Mouse (Mus musculus): Measurements from ENCODE around the gene Epha1. TPM values are rescaled to one million over a fixed set of nuclear protein-coding genes. Genes with fewer than 3 reads are reported as not detected.

The Epha1 gene
- 5.7 and 7.0 TPM in 2 replicates for polyA plus RNA-seq (2014; fragmentation: Nextera tagmentation; extraction: Ambion mirVana)

- peak; percentile 66 for ATAC-seq (ENCODE audit: insufficient read depth)
- 2% methylated on average over 34 of the region's 36 CpGs for WGBS
- H3K4me2 ChIP-seq = peak within 1 kb of the TSS; percentile 91
These were observed at the start of gene Epha1 for GRCm38 (mm10) chr6:42372816-42373547. TSS of gene Epha1 (minus strand) at chr6:42373268.

DNA sequence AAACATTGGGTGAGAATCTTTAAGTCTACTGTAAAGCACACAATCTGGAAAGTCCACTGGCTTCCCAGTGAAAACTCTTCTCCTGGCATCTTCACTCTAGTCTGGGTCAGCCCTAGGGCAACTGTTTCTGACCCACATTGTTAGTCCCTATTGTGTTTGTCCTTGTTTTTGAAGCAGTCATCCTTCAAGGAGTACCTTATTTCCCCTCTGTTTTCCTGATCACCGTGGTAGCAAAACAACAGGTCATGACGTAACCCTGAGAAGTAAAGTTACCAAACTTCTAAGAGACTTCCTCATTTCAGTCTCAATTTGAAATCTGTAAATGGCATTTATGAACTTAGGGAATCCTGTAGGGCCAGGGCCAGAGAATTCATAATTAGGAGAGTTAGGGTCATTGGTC, 48.4 kb upstream of the Epha1 start:
- Histone ChIP-seq H3K36me3 (ENCODE audit: insufficient read depth) (no peaks in the 10 kb centered on the region), H3K4me1 (ENCODE audit: insufficient read depth) (no peaks in the 10 kb centered on the region), H3K27ac (ENCODE audit: low read depth) (no peak overlapping the region), H3K4me3 (ENCODE audit: low read depth, low read length) (no peak overlapping the region), H3K27me3 (ENCODE audit: insufficient read depth, low read length) (no peaks in the 10 kb centered on the region), H3K9me3 (ENCODE audit: low read depth, low read length) (no peaks in the 10 kb centered on the region), H3K9ac (no peak overlapping the region), H3K4me2 (no peak overlapping the region)
- DNase-seq = no peak
- no peak for ATAC-seq (ENCODE audit: insufficient read depth)
- 85% methylated on average over 2 of the region's 2 CpGs for WGBS
- no peak for TF ChIP-seq CTCF (IDR thresholded peaks at IDR 0.05; ENCODE audit: low read depth)

More at GRCm38 (mm10) chr6:42372816-42373547, at the start of gene Epha1:
- no peak within 1 kb of the TSS for H3K27ac ChIP-seq (ENCODE audit: low read depth)
- H3K36me3 ChIP-seq (ENCODE audit: insufficient read depth) = no peaks in the 10 kb centered on the region
- H3K9ac ChIP-seq = peak within 1 kb of the TSS; percentile 53
- H3K27me3 ChIP-seq (ENCODE audit: insufficient read depth, low read length) = no peaks in the 10 kb centered on the region
- DNase-seq = peak; percentile 87
- H3K4me3 ChIP-seq (ENCODE audit: low read depth, low read length) = peak within 1 kb of the TSS; percentile 55
- no peaks in the 10 kb centered on the region for H3K9me3 ChIP-seq (ENCODE audit: low read depth, low read length)
- peak; percentile 62 for TF ChIP-seq CTCF (IDR thresholded peaks at IDR 0.05; ENCODE audit: low read depth)
- H3K4me1 ChIP-seq (ENCODE audit: insufficient read depth) = peaks cover 17% of the 10 kb centered on the region

- no peak overlapping the region for H3K4me2 ChIP-seq
- TF ChIP-seq CTCF (IDR thresholded peaks at IDR 0.05; ENCODE audit: low read depth) = no peak
- H3K4me3 ChIP-seq (ENCODE audit: low read depth, low read length) = no peak overlapping the region
- no peaks in the 10 kb centered on the region for H3K4me1 ChIP-seq (ENCODE audit: insufficient read depth)
- no peaks in the 10 kb centered on the region for H3K9me3 ChIP-seq (ENCODE audit: low read depth, low read length)
- no peak for DNase-seq
- H3K36me3 ChIP-seq (ENCODE audit: insufficient read depth) = no peaks in the 10 kb centered on the region
- ATAC-seq (ENCODE audit: insufficient read depth) = no peak
- no peaks in the 10 kb centered on the region for H3K27me3 ChIP-seq (ENCODE audit: insufficient read depth, low read length)
- no peak overlapping the region for H3K27ac ChIP-seq (ENCODE audit: low read depth)
- no peak overlapping the region for H3K9ac ChIP-seq
- 88% methylated on average over 2 of the region's 2 CpGs for WGBS
These were observed 46.4 kb upstream of the Epha1 start for GRCm38 (mm10) chr6:42419443-42419842.

DNA sequence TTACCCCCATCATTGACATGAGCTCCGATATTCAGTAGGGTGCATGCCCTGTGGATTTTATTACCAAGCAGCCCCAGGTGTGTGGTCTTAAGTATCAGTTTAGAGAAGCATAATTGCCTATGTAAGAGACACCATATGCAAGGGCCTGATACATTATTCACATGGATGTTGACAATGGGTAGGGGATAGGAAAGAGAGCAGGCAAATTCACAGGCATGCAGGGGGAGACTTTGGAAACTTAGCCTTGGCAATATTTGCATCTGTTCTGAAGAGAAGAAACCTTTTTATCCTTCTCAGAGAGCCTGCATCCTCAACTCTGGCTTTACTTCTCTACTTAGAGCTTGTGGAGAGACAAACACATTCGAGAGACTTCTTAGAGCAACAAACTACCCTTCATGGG, 32.1 kb upstream of the Epha1 start, which contains the start of gene Tas2r135:
Gene Tas2r135 (plus strand): TSS at position 301 of the 400 bp plus-strand sequence.
- no peak within 1 kb of the TSS for H3K27ac ChIP-seq (ENCODE audit: low read depth)
- no peak for TF ChIP-seq CTCF (IDR thresholded peaks at IDR 0.05; ENCODE audit: low read depth)
- no peak within 1 kb of the TSS for H3K9ac ChIP-seq
- H3K4me3 ChIP-seq (ENCODE audit: low read depth, low read length) = no peak within 1 kb of the TSS
- 53% methylated on average over 2 of the region's 2 CpGs for WGBS
- H3K9me3 ChIP-seq (ENCODE audit: low read depth, low read length) = no peaks in the 10 kb centered on the region
- H3K27me3 ChIP-seq (ENCODE audit: insufficient read depth, low read length) = no peaks in the 10 kb centered on the region
- H3K4me1 ChIP-seq (ENCODE audit: insufficient read depth) = no peaks in the 10 kb centered on the region
- DNase-seq = no peak
- H3K4me2 ChIP-seq = no peak within 1 kb of the TSS
- H3K36me3 ChIP-seq (ENCODE audit: insufficient read depth) = no peaks in the 10 kb centered on the region
- no peak for ATAC-seq (ENCODE audit: insufficient read depth)

DNA sequence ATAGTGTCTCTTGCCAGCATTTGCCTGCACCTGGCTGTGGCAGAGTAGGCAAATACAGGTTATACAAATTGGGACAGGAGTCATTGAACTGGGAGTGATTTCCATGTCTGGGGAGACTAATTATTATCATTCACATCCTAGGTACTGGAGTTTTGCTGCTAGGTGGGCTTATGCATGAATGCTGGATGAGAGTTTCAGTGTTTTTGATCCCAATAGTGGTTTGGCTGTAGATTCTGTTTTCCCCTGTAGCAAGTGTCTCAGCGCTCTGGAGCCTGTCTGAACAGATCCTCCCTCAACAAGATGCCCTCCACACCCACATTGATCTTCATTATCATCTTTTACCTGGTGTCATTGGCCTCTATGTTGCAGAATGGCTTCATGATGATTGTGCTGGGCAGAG, 26.9 kb upstream of the Epha1 start, which contains the start of gene Tas2r143:
Gene Tas2r143 (plus strand): TSS at position 301 of the 400 bp plus-strand sequence.
- ATAC-seq (ENCODE audit: insufficient read depth) = no peak
- H3K27ac ChIP-seq (ENCODE audit: low read depth) = no peak within 1 kb of the TSS
- 0 out of 2 replicates have a peak, but pooled peaks cover 7% of the 10 kb centered on the region for H3K4me1 ChIP-seq (ENCODE audit: insufficient read depth)
- no peak for TF ChIP-seq CTCF (IDR thresholded peaks at IDR 0.05; ENCODE audit: low read depth)
- H3K36me3 ChIP-seq (ENCODE audit: insufficient read depth) = no peaks in the 10 kb centered on the region
- H3K9me3 ChIP-seq (ENCODE audit: low read depth, low read length) = no peaks in the 10 kb centered on the region
- H3K4me2 ChIP-seq = no peak within 1 kb of the TSS
- H3K27me3 ChIP-seq (ENCODE audit: insufficient read depth, low read length) = no peaks in the 10 kb centered on the region
- 82% methylated on average over 1 of the region's 1 CpGs for WGBS
- no peak within 1 kb of the TSS for H3K4me3 ChIP-seq (ENCODE audit: low read depth, low read length)
- DNase-seq = no peak
- H3K9ac ChIP-seq = no peak within 1 kb of the TSS

GRCm38 (mm10) chr6:42398998-42399397, 25.9 kb upstream of the Epha1 start:
- Histone ChIP-seq H3K27me3 (ENCODE audit: insufficient read depth, low read length) (no peaks in the 10 kb centered on the region), H3K9ac (no peak overlapping the region), H3K4me1 (ENCODE audit: insufficient read depth) (0 out of 2 replicates have a peak, but pooled peaks cover 7% of the 10 kb centered on the region), H3K27ac (ENCODE audit: low read depth) (no peak overlapping the region), H3K36me3 (ENCODE audit: insufficient read depth) (no peaks in the 10 kb centered on the region), H3K4me3 (ENCODE audit: low read depth, low read length) (no peak overlapping the region), H3K4me2 (no peak overlapping the region), H3K9me3 (ENCODE audit: low read depth, low read length) (no peaks in the 10 kb centered on the region)
- DNase-seq (no peak), ATAC-seq (ENCODE audit: insufficient read depth) (no peak)
- WGBS = 93% methylated on average over 1 of the region's 1 CpGs
- no peak for TF ChIP-seq CTCF (IDR thresholded peaks at IDR 0.05; ENCODE audit: low read depth)

GRCm38 (mm10) chr6:42398285-42398684, 25.2 kb upstream of the Epha1 start:
- Histone ChIP-seq H3K36me3 (ENCODE audit: insufficient read depth) (no peaks in the 10 kb centered on the region), H3K4me1 (ENCODE audit: insufficient read depth) (0 out of 2 replicates have a peak, but pooled peaks cover 7% of the 10 kb centered on the region), H3K27ac (ENCODE audit: low read depth) (no peak overlapping the region), H3K9me3 (ENCODE audit: low read depth, low read length) (no peaks in the 10 kb centered on the region), H3K27me3 (ENCODE audit: insufficient read depth, low read length) (no peaks in the 10 kb centered on the region), H3K4me3 (ENCODE audit: low read depth, low read length) (no peak overlapping the region), H3K4me2 (no peak overlapping the region), H3K9ac (no peak overlapping the region)
- 74% methylated on average over 3 of the region's 3 CpGs for WGBS
- no peak for ATAC-seq (ENCODE audit: insufficient read depth)
- TF ChIP-seq CTCF (IDR thresholded peaks at IDR 0.05; ENCODE audit: low read depth) = no peak
- DNase-seq = no peak
